Comparison of ENCODE assay signal across 10 mouse cellular contexts in genomic region chr9:62726472-62726871, GRCm38 (mm10). TPM values are rescaled to one million over a fixed set of nuclear protein-coding genes. Genes with fewer than 3 reads are reported as not detected.
DNase-seq lines count a peak whose midpoint lies in the region.
"Had no signal": no experiment of that assay in that cellular context is flagged by ENCODE, and none has a peak within 500 bp of the region (broad histone marks: within the 10 kb centered on the region; RNA-seq: fewer than 3 reads in every experiment).

No protein-coding gene starts in this region.

- peak; percentile 48 for DNase-seq in embryo, embryonic 10 days (ENCODE audit: low spot score)
- no peak for DNase-seq in embryo, embryonic 9.5 days (ENCODE audit: extremely low spot score)
- DNase-seq in lung, postnatal 10 days, result peak; percentile 37
- no peak for DNase-seq in lung, postnatal 25 days (ENCODE audit: low spot score)
- DNase-seq in c-Kit-positive CD71-positive TER-119-negative erythroid progenitor cells, embryonic 14.5 days (ENCODE audit: low read depth), result peak; percentile 23
- peak; percentile 53 for DNase-seq in thymus, postnatal 0 days (ENCODE audit: low spot score)
- no peak for DNase-seq in layer of hippocampus, postnatal 25 days (ENCODE audit: extremely low spot score in 1 of 2, low spot score in 1 of 2)
- DNase-seq in gastrocnemius, postnatal 10 days, result no peak
- DNase-seq: heart, postnatal 14 days had no signal

RNA-seq across cellular contexts. Expression of gene Itga11, which starts 48.8 kb away (rescaled TPM):
- polyA plus RNA-seq in thymus, postnatal 0 days (2015; fragmentation: Nextera tagmentation; extraction: Ambion mirVana), result 0.04 and 0.06 TPM in 2 replicates
- 1 to 10 TPM; 2.0 to 2.8 TPM for total RNA-seq in layer of hippocampus, postnatal 25 days (2021)
- total RNA-seq in gastrocnemius, postnatal 10 days (2021), result 1 to 10 TPM; 5.4 to 9.0 TPM
- total RNA-seq: monocyte, adult 5-6 weeks had no signal

Comparison
In these comparisons a context has a peak if more than half of its experiments do, and no peak if none do; other contexts are left out.
1. DNase-seq: peak in embryo, embryonic 10 days (single experiment), lung, postnatal 10 days (single experiment), c-Kit-positive CD71-positive TER-119-negative erythroid progenitor cells, embryonic 14.5 days (single experiment) and thymus, postnatal 0 days (single experiment); none in embryo, embryonic 9.5 days (single experiment), lung, postnatal 25 days (single experiment), layer of hippocampus, postnatal 25 days (0 of 2) and gastrocnemius, postnatal 10 days (single experiment).